Mouse (Mus musculus) leukemia stem cell, adult 10-12 weeks (primary cell): Measurements from ENCODE around the gene Gns. TPM values are rescaled to one million over a fixed set of nuclear protein-coding genes. Genes with fewer than 3 reads are reported as not detected.

Source experiments
- polyA plus RNA-seq: library from polyadenylated mRNA; stranded (reverse); fragments of >175 nt; gene quantifications from 2 replicates; pipeline ENCODE4 v1.2.3, GENCODE M21; 2012; ENCODE audit warnings: low replicate concordance

The Gns gene
- 60.2 and 135 TPM in 2 replicates for polyA plus RNA-seq

DNA sequence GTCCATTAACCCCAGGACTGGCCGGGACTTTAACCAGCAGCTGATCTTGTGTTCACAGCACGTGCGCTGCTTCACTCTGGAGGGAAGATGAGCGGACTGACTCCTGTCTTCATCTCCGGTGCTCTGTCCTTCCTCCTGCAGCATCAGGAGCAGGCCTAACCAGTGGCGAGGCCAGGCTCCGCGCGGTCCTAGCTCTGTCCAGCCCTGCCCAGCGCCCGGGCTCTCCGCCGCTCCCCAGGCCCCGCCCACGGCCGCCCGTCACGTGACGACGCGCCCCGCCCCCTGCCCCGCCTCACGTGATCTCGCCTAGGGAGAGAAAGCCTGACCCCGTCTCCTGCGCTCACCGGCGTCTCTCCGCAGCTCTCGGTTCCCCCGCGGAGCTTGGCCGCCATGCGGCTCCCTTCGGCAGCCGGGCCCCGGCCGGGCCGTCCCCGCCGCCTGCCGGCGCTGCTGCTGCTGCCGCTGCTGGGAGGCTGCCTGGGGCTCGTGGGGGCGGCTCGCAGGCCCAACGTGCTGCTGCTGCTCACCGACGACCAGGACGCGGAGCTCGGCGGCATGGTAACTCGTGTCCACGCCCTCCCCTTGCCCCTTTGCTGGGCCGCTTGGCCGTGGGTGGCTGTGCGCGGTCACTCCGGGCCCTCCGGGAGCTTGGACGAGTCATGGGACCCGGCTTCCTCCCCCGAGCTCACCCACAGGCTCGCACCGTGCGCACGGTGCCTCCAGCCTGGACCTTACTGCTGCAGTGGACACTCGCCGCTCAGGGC lies at the start of gene Gns:
Gns (plus strand) TSS at position 290 of the 764 bp plus-strand sequence.

DNA sequence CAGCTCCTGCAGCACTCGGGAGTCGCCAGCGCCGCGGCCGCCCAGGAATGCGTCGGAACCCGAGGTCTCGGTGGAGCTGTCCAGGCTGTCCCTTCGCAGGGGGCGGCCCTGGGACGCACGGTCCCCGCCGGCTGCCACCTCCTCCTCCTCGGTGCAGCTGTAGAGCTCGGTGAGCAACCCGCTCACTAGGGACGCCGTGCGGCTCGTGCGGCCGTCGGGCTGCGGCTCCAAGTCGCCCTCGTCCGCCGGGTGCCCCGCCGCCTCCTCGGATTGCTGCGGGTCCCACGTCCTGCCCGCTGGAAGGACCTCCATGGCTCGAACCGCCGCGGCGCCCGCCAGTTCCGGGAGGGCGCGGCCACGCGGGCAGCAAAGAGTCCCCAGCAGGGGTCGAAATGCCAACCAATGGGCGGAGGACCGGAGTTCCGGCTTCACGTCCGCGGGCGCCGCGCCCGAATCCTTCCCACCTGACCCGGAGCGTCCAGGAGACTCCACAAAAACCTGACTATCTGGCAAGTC lies 13.8 kb upstream of the Gns start, which contains the start of gene Tbc1d30:
Tbc1d30 (minus strand) TSS at position 213 of the 516 bp plus-strand sequence.

Other genes starting within 250 kb of the Gns start
- 0.28 and 0.99 TPM in 2 replicates for gene Tbc1d30, start 13.8 kb upstream of the Gns start, polyA plus RNA-seq
- gene Rassf3, start 111.3 kb downstream of the Gns start, polyA plus RNA-seq = 3.2 and 5.3 TPM in 2 replicates
- 0.95 and 2.7 TPM in 2 replicates for gene Tbk1, start 221.7 kb downstream of the Gns start, polyA plus RNA-seq